Mouse (Mus musculus) embryonic facial prominence, embryonic 14.5 days (tissue): ENCODE measurements at regions not wholly inside any gene's neighbourhood (a gene's known extent, or its start where the extent isn't known, plus 50 kb on each side); places are given as distances from the start of the nearest gene placed in this dataset.

Experiments
- ATAC-seq: fragments of 200-750 bp; cut with Nextera tagmentation; 2 replicates; pipeline ENCODE4 v1.8.0; 2017; ENCODE audit warnings: low read depth, moderate number of reproducible peaks, moderate TSS enrichment
- DNase-seq: peaks from one replicate; pipeline ENCODE4 v3.0.0-alpha.2; 2015; ENCODE audit warnings: low spot score
- H3K27ac ChIP-seq: fragments of 300-500 bp; sonication (generic); replicated peaks from 2 replicates; pipeline ENCODE4 v1.5.1; 2014; ENCODE audit warnings: low read depth, mild to moderate bottlenecking, low read length, moderate library complexity
- H3K27me3 ChIP-seq: fragments of 300-500 bp; sonication (generic); replicated peaks from 2 replicates; pipeline ENCODE4 v1.6.1; 2014; ENCODE audit warnings: low read length; ENCODE audit not compliant: control insufficient read depth, insufficient read depth
- H3K36me3 ChIP-seq: fragments of 300-500 bp; sonication (generic); 2 replicates; pipeline ENCODE4 v1.6.1; 2014; ENCODE audit warnings: low read length, mixed read lengths; ENCODE audit not compliant: control insufficient read depth, insufficient read depth
- H3K4me1 ChIP-seq: fragments of 300-500 bp; sonication (generic); 2 replicates; pipeline ENCODE4 v1.6.1; 2014; ENCODE audit warnings: antibody characterized with exemption, low read length; ENCODE audit not compliant: control insufficient read depth, insufficient read depth
- H3K4me2 ChIP-seq: fragments of 300-500 bp; sonication (generic); 2 replicates; pipeline ENCODE4 v1.6.1; 2014; ENCODE audit warnings: low read depth, mild to moderate bottlenecking, low read length, moderate library complexity, mixed read lengths
- H3K4me3 ChIP-seq: fragments of 300-500 bp; sonication (generic); 2 replicates; pipeline ENCODE4 v1.5.1; 2014; ENCODE audit warnings: low read depth, mild to moderate bottlenecking, low read length
- H3K9ac ChIP-seq: fragments of 300-500 bp; sonication (generic); 2 replicates; pipeline ENCODE4 v1.6.1; 2014; ENCODE audit warnings: low read depth, mild to moderate bottlenecking, low read length, moderate library complexity, mixed read lengths
- H3K9me3 ChIP-seq: fragments of 300-500 bp; sonication (generic); 2 replicates; pipeline ENCODE4 v1.6.1; 2016; ENCODE audit warnings: low read length; ENCODE audit not compliant: control insufficient read depth
- WGBS: fragments of 180-500 bp; shearing (Covaris S2); extraction: QIAGEN DNeasy Blood & Tissue Kit; methylation state at CpG from one replicate; pipeline ENCODE4 v1.1.7; 2014; 5-methylcytosine and 5-hydroxymethylcytosine counted together

- H3K36me3 ChIP-seq, result no peaks in the 10 kb centered on the region
- no peak overlapping the region for H3K4me2 ChIP-seq
- no peaks in the 10 kb centered on the region for H3K9me3 ChIP-seq
- ATAC-seq, result no peak
- 65% methylated on average over 5 of the region's 5 CpGs for WGBS
- H3K4me3 ChIP-seq, result no peak overlapping the region
- no peak for DNase-seq
- peaks cover 4% of the 10 kb centered on the region for H3K4me1 ChIP-seq
- H3K27ac ChIP-seq, result no peak overlapping the region
- H3K27me3 ChIP-seq, result no peaks in the 10 kb centered on the region
- no peak overlapping the region for H3K9ac ChIP-seq
These were observed 150.7 kb downstream of the Nrip1 start for GRCm38 (mm10) chr16:76222960-76223359.

- H3K9ac ChIP-seq, result no peak overlapping the region
- H3K4me3 ChIP-seq, result no peak overlapping the region
- no peak overlapping the region for H3K4me2 ChIP-seq
- no peak for DNase-seq
- no peaks in the 10 kb centered on the region for H3K27me3 ChIP-seq
- no peaks in the 10 kb centered on the region for H3K36me3 ChIP-seq
- H3K9me3 ChIP-seq, result no peaks in the 10 kb centered on the region
- no peak for ATAC-seq
- WGBS, result 52% methylated on average over 3 of the region's 3 CpGs
- no peak overlapping the region for H3K27ac ChIP-seq
- H3K4me1 ChIP-seq, result peaks cover 4% of the 10 kb centered on the region
These were observed 153.2 kb downstream of the Nrip1 start for GRCm38 (mm10) chr16:76220466-76220865.

- ATAC-seq, result no peak
- H3K4me1 ChIP-seq, result no peaks in the 10 kb centered on the region
- no peak for DNase-seq
- H3K4me2 ChIP-seq, result no peak overlapping the region
- no peak overlapping the region for H3K4me3 ChIP-seq
- no peaks in the 10 kb centered on the region for H3K9me3 ChIP-seq
- no peaks in the 10 kb centered on the region for H3K27me3 ChIP-seq
- H3K9ac ChIP-seq, result no peak overlapping the region
- no peak overlapping the region for H3K27ac ChIP-seq
- H3K36me3 ChIP-seq, result no peaks in the 10 kb centered on the region
These were observed 154.4 kb downstream of the Nrip1 start for GRCm38 (mm10) chr16:76219233-76219632.

GRCm38 (mm10) chr16:76218310-76219170, 155.1 kb downstream of the Nrip1 start:
- no peaks in the 10 kb centered on the region for H3K27me3 ChIP-seq
- H3K36me3 ChIP-seq, result no peaks in the 10 kb centered on the region
- H3K4me1 ChIP-seq, result no peaks in the 10 kb centered on the region
- no peak overlapping the region for H3K9ac ChIP-seq
- no peak overlapping the region for H3K4me3 ChIP-seq
- no peak for ATAC-seq
- H3K4me2 ChIP-seq, result no peak overlapping the region
- 86% methylated on average over 11 of the region's 11 CpGs for WGBS
- H3K27ac ChIP-seq, result no peak overlapping the region
- H3K9me3 ChIP-seq, result no peaks in the 10 kb centered on the region
- DNase-seq, result no peak

GRCm38 (mm10) chr16:76216184-76216583, 157.4 kb downstream of the Nrip1 start:
- 25% methylated on average over 8 of the region's 9 CpGs for WGBS
- ATAC-seq (no peak), DNase-seq (peak; percentile 62)
- no peaks in the 10 kb centered on the region for H3K4me1 ChIP-seq
- H3K9me3 ChIP-seq, result no peaks in the 10 kb centered on the region
- peak overlapping the region; percentile 2; the same call in 1 of the 2 replicates for H3K4me2 ChIP-seq
- H3K4me3 ChIP-seq, result no peak overlapping the region
- no peaks in the 10 kb centered on the region for H3K27me3 ChIP-seq
- no peak overlapping the region for H3K27ac ChIP-seq
- no peak overlapping the region for H3K9ac ChIP-seq
- no peaks in the 10 kb centered on the region for H3K36me3 ChIP-seq

- Histone ChIP-seq H3K4me2 (no peak overlapping the region), H3K9me3 (no peaks in the 10 kb centered on the region), H3K27me3 (no peaks in the 10 kb centered on the region), H3K9ac (peak overlapping the region; percentile 38; the same call in 1 of the 2 replicates), H3K36me3 (no peaks in the 10 kb centered on the region), H3K27ac (no peak overlapping the region), H3K4me3 (no peak overlapping the region), H3K4me1 (no peaks in the 10 kb centered on the region)
- ATAC-seq, result no peak
- WGBS, result 58% methylated on average over 5 of the region's 5 CpGs
- no peak for DNase-seq
These were observed 158.1 kb downstream of the Nrip1 start for GRCm38 (mm10) chr16:76215558-76215957.

GRCm38 (mm10) chr16:76201773-76202571, 171.7 kb downstream of the Nrip1 start:
- peak; percentile 66 for DNase-seq
- no peak overlapping the region for H3K9ac ChIP-seq
- H3K4me1 ChIP-seq, result no peaks in the 10 kb centered on the region
- H3K4me3 ChIP-seq, result no peak overlapping the region
- 40% methylated on average over 11 of the region's 11 CpGs for WGBS
- no peak overlapping the region for H3K27ac ChIP-seq
- no peak overlapping the region for H3K4me2 ChIP-seq
- H3K9me3 ChIP-seq, result no peaks in the 10 kb centered on the region
- H3K27me3 ChIP-seq, result no peaks in the 10 kb centered on the region
- H3K36me3 ChIP-seq, result no peaks in the 10 kb centered on the region
- ATAC-seq, result no peak

- Histone ChIP-seq H3K27me3 (no peaks in the 10 kb centered on the region), H3K27ac (no peak overlapping the region), H3K9ac (no peak overlapping the region), H3K4me2 (no peak overlapping the region), H3K4me1 (no peaks in the 10 kb centered on the region), H3K36me3 (no peaks in the 10 kb centered on the region), H3K4me3 (no peak overlapping the region), H3K9me3 (no peaks in the 10 kb centered on the region)
- 63% methylated on average over 9 of the region's 9 CpGs for WGBS
- ATAC-seq, result peak; percentile 68
- peak; percentile 68 for DNase-seq
These were observed 172.6 kb downstream of the Nrip1 start for GRCm38 (mm10) chr16:76200801-76201728.
